Mouse (Mus musculus) heart, postnatal 10 days (tissue): ENCODE measurements around the gene Slc7a9. TPM values are rescaled to one million over a fixed set of nuclear protein-coding genes. Genes with fewer than 3 reads are reported as not detected.

Experiments
- total RNA-seq, 2 experiments: library from RNA; stranded (reverse); gene quantifications; 2 replicates each; pipeline ENCODE4 v1.2.3; 2021

Gene Slc7a9
- total RNA-seq, 2 experiments from 2014 or later: not detected

Other genes with a start within 250 kb of the Slc7a9 start
- gene Lrp3, start 233.3 kb upstream of the Slc7a9 start, total RNA-seq: 10 to 100 TPM in 1 of 2 experiments, 1 to 10 TPM in 1; 8.7 to 10.1 TPM
- 10 to 100 TPM in 1 of 2 experiments, 1 to 10 TPM in 1; 9.2 to 12.1 TPM for gene Gpatch1, start 130.4 kb upstream of the Slc7a9 start, total RNA-seq
- 1 to 10 TPM; 3.5 to 5.6 TPM for gene Rhpn2, start 114.6 kb upstream of the Slc7a9 start, total RNA-seq
- gene Faap24, start 52.0 kb upstream of the Slc7a9 start, total RNA-seq: 1 to 10 TPM; 3.8 to 4.6 TPM
- 10 to 100 TPM; 16.0 to 18.4 TPM for gene Cep89, start 51.8 kb upstream of the Slc7a9 start, total RNA-seq
- 1 to 10 TPM in 1 of 2 experiments, under 1 TPM in 1; 0.60 to 1.3 TPM for gene Tdrd12, start 88.9 kb downstream of the Slc7a9 start, total RNA-seq
- gene Nudt19, start 107.5 kb downstream of the Slc7a9 start, total RNA-seq: 10 to 100 TPM; 74.6 to 83.4 TPM
- under 1 TPM; 0.10 to 0.12 TPM for gene Rgs9bp, start 136.8 kb downstream of the Slc7a9 start, total RNA-seq
- gene Ankrd27, start 137.4 kb downstream of the Slc7a9 start, total RNA-seq: 10 to 100 TPM; 15.6 to 16.4 TPM
- 100 to 1,000 TPM; 101 to 104 TPM for gene Pdcd5, start 198.7 kb downstream of the Slc7a9 start, total RNA-seq